Mouse (Mus musculus) telencephalon, adult 2 months (tissue): ENCODE data around the gene Ppfibp2.

Experiments used
- DNase-seq: peaks from one replicate; pipeline ENCODE4 v3.0.0-alpha.2; 2011; ENCODE audit warnings: low read depth, low spot score

Gene Ppfibp2

DNA sequence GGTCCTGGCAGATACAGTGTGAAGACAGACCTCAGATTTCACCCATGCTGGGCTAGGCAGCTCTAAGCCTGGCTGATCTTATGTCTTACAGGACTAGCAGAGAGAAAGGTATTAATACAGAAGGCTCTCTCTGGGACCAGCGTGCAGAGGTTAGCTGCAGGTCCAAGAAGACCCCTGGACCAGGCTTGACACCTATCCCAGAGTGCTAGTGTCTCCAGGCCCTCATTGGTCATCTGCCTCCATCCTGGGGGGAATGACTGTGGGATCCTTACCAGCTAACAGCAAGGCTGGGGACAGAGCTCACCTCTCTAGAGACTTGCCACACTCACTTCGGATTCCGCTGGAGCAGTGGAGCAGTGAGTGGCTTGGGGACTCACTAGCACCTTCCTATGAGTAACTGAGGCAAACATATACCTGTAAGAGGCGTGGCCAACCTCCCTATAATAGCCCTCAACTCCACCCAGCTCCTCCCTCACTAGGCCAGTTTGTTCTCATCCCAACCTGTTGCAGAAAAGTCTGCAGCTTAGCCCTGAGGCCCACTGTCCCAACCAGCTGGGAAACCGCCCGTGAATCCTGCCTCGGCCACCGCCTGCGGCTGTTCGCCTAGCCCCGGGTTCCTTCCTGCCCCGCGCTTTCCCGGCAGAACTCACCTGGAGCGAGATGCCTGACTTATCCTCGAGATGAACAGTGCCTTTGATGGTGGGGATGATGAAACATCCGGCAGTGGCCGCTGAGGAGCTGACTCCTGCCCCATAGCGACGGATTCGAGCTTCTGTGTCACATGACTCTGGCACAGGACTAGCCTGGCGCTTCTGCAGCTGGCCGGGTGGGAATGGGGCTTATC is 162.5 kb downstream of the Ppfibp2 start, which contains the start of gene Cyb5r2:
Cyb5r2 (minus strand) TSS at position 725 of the 844 bp plus-strand sequence.
- no peak for DNase-seq

GRCm38 (mm10) chr7:107770812-107771211 is 175.8 kb downstream of the Ppfibp2 start:
- DNase-seq = no peak

DNA sequence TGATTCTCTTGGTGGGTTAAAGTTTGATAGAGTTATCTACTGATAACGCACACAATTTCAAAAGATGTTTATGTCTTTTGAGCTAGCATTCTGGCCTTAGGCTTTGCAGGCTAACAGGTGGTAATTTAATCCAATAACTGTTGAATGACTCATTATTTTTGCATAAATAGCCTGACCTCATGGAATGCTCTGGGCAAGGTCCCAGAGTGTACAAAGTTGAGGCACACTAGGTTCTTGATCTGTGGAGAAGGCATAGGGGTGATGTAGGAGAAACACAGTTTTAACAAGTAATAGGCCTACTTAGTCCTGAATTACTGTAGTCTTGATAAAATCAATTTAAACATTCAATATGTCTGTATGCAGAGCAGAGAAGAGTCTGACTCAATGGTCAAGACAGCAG is 183.2 kb downstream of the Ppfibp2 start:
- no peak for DNase-seq

GRCm38 (mm10) chr7:107779611-107780010 is 184.6 kb downstream of the Ppfibp2 start:
- DNase-seq = no peak

- DNase-seq = peak; percentile 15
Measured at GRCm38 (mm10) chr7:107787977-107788620, 193.1 kb downstream of the Ppfibp2 start.

GRCm38 (mm10) chr7:107796500-107796899 is 201.5 kb downstream of the Ppfibp2 start:
- no peak for DNase-seq
